Mouse (Mus musculus): ENCODE data around the gene Scn2b. TPM values are rescaled to one million over a fixed set of nuclear protein-coding genes. Genes with fewer than 3 reads are reported as not detected.

The Scn2b gene
- total RNA-seq (2021) = 100 to 1,000 TPM; 251 to 273 TPM

DNA sequence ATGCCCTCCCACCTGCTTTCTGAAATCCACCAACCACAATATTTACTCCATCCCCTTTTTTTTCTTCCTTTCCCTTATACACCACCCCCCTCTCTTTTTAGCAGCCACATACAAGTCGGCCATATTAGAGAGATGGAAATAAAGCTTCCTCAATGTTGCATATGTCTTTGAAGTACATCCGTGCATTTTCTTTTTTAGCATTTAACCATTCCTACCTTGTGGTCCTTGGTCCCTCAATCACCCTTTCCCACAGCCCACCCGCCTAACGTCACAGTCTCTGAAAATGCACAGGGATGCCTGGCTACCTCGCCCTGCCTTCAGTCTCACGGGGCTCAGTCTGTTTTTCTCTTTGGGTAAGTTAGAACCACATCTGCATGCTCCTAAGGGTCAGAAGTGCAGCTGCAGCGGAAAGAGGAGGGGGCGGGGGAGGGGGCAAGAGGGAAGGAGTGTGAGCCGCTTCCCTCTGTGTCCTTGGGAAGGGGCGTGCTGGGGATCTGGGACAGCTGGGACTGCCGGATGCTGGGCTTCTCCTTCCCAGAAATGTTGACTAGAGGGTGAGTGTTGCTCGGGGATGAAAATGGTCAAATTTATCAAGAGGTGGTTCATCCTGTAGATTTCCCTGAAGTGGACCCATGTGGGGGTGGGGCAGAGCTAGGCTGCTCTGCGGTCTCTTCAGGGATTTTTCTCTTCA, at the start of gene Scn2b:
Gene Scn2b (plus strand): TSS at position 42 of the 691 bp plus-strand sequence.
- peak in 1 of 2 experiments; percentile 30 for DNase-seq (ENCODE audit: low spot score in 2 of 2)
- intact Hi-C loops (cut with DNase I) = loop anchor here (5.0 kb wide), 1 partner anchor 61 kb away; the partner anchor contains the start of gene Mpzl3

DNA sequence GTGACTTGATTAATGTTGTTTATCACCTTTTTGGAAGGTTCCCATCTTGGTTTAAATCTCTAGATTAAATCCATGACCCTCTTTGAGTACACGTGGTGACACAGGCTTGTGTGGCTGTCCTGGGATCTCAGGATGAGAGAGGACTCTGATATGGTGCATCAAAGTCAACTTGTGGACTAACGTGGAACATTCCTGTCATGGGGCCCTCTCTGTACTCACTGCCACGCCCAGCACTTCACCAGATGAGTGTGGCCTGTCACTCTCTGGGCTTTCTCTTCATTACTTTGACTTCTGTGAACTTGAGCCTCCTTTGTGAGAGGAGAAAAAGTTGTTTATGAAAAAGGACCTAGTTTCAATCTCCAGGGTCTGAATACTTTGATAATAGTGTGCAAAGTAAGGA, 45.8 kb upstream of the Scn2b start:
- no peak for DNase-seq (ENCODE audit: low spot score in 2 of 2)
- intact Hi-C loops (cut with DNase I) = no loop called here

DNA sequence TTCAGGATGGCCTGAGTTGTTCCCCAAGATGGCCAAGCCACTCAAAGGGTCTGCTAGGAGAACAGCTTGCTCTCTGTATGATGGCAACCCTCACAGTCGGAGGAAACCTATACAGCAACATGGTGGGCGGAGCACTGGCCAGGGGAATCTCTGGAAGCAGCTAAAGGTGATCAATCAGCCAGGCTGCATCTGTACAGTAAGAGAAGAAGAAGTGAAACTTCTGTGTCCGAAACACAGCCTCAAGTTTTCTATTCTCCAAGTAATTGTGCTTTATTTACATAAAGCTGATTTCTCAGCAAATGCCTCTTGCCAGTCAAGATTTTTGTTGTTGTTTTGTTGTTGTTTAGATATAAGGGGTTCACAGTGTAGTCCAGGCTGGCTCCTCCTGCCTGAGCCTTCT, 39.7 kb upstream of the Scn2b start:
- intact Hi-C loops (cut with DNase I) = no loop called here

DNA sequence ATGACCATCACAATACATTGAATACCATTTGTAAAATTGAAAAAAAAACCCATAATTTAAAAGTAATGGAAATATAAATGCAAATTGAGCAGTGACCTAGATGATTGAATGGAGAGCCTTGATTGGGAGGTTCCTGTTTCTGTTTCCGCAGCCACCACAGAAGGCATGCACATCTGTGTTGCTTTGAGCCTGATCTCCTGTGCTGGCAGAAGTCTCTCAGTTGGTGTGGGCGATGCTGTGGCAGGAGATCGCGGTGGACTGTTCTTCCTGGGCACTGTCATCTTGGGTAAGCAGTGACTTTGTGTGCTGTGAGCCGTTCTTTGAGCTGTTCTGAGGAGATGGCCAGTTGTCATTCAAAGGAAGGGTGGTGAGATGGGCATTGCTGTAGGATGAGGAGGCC, 38.6 kb upstream of the Scn2b start, which contains the start of gene Jaml:
Gene Jaml (plus strand): TSS at position 173 of the 400 bp plus-strand sequence.
- intact Hi-C loops (cut with DNase I) = no loop called here

More for the DNA sequence above, 39.7 kb upstream of the Scn2b start:
- DNase-seq (ENCODE audit: low spot score in 2 of 2) = no peak

DNA sequence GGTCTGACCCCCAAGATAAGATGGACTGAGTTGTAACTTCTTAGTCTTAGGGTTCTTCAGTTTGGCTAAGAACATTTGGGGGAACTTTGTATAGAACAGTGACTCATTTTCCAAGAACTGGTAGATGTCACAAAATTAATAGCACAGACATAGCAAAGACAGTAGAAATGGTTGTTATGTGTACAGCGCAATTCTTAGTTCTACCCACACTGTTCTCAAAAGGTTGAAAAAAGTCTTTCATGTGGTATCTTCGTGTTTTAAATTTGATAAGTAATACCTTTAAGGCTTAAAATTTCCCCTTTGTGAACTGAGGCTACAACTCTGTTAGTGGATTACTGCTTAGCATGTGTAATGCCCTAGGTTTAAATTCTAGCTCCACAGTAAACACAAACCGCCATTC, 34.5 kb upstream of the Scn2b start:
- intact Hi-C loops (cut with DNase I) = no loop called here
- no peak for DNase-seq (ENCODE audit: low spot score in 2 of 2)

More for the DNA sequence above, 38.6 kb upstream of the Scn2b start, which contains the start of gene Jaml:
- DNase-seq (ENCODE audit: low spot score in 2 of 2) = no peak

DNA sequence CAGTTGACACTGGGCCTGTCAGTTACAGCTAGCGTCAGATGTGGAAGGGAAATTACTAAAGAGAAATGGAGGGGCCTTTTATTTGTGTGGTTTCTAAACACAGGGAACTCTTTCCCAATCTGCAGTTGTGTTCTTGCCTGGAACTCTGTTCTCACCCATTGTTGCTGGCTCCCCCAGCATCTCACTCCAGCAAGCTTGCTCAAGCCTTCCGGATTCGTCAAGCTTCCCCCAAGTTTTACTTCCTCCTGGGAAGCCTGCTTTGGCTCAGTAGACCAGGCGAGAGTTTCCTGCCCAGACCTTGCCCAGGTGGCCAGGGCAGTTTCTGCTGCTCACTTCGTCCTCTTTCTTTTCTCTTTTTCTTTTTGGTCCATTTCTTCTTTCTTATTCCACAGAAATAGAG, 33.0 kb upstream of the Scn2b start:
- intact Hi-C loops (cut with DNase I) = no loop called here
- DNase-seq (ENCODE audit: low spot score in 2 of 2) = no peak

DNA sequence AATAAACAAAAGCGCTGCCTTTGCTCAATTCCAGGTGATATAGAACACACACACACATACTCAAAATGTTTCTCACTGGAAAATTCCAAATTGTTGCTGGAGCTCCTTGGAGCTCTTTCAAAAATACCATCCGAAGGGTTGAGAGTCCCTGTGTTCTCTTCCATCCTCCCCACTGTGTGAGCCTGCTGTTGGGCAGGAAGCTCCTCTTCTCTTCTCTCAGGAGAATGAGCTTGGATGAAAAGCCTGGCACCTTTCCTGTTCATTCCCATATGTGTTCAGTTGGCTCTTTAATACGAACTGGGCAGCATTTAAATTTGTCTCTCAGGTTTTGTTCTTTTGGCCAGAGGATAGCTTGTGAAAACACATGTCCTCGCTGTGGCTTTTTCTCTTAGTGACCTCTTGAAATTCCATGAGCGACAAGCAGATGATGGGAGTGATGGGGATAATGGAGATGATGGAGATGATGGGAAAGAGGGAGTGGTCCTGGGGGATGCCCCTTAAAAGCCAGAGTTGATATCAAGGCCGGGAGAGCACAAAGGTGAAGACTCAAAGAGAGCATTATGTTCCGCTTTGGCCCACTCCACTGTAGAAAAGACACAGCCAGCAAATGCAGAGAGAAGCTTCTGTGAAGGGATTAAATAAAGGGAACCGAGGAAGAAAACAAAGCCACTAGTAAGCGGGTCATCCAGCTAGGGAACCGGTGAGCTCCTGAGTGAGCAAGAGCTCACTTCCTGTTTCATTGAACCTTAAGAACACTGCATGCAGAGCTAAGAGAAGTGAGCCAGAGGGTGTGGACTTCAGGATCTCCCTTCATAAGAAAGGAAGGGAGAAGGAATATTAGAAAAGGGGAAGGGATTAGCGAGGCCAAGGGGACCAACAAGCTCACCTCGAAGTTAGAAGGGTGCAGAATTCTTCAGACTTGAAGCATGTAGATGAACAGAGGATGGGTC, 31.6 kb upstream of the Scn2b start:
- intact Hi-C loops (cut with DNase I) = no loop called here
- no peak for DNase-seq (ENCODE audit: low spot score in 2 of 2)

DNA sequence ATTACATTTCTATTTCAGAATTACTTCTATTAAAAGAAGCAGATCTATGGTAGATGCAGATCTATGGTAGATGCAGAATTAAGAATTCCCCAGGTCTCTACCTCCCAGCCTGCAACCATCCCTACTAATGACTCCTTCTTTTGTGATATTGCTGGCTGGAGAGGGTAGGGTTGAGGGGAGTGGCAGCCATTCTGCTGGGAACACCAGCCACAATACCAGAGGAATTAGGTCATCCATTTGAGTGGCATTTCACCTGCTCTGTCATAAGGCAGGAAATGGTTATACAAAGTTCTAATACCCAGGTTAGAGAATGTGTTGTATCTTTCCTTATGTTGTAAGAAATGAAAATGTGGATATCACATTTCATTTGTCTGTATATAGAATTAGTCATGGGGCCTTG, 29.5 kb upstream of the Scn2b start:
- DNase-seq (ENCODE audit: low spot score in 2 of 2) = no peak
- intact Hi-C loops (cut with DNase I) = no loop called here

DNA sequence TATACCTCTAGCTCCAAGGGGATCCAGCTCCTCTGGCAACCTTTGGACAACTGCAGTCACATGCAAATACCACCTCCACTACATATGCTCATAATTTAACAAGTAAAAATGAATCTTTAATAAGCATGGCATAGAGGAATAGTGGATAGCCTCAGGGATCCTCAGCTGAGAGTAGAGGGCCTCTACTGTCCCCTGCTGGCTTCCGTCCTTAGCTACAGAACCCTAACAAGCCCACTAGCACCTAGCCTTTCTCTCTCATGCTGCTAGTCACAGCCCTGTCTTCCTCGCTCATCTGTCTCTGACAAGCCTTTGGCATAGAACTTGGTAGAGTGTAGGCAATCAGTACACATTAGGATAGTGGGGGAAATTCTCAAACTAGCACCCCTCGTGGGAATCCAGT, 26.8 kb upstream of the Scn2b start:
- DNase-seq (ENCODE audit: low spot score in 2 of 2) = no peak
- intact Hi-C loops (cut with DNase I) = no loop called here

DNA sequence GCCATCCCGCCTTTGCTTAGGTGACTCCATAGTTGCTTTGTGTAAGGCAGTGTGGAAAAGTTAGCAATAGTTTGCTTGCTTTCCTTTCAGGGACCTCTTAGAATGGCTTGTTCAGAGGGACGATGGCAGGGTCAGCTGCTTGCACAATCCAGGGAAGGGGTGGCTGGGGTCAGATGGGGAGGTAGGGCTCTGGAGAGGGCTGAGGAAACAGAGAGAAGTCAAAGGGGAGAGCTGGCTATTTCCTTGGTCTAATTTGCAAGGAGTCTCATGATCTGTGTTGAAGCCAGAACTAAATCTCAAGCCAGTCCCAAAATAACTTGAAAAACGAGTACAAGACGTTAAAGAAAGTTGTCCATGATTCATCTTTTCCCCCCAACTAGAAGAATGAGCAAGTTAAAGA, 24.9 kb upstream of the Scn2b start:
- intact Hi-C loops (cut with DNase I) = no loop called here
- DNase-seq (ENCODE audit: low spot score in 2 of 2) = no peak

DNA sequence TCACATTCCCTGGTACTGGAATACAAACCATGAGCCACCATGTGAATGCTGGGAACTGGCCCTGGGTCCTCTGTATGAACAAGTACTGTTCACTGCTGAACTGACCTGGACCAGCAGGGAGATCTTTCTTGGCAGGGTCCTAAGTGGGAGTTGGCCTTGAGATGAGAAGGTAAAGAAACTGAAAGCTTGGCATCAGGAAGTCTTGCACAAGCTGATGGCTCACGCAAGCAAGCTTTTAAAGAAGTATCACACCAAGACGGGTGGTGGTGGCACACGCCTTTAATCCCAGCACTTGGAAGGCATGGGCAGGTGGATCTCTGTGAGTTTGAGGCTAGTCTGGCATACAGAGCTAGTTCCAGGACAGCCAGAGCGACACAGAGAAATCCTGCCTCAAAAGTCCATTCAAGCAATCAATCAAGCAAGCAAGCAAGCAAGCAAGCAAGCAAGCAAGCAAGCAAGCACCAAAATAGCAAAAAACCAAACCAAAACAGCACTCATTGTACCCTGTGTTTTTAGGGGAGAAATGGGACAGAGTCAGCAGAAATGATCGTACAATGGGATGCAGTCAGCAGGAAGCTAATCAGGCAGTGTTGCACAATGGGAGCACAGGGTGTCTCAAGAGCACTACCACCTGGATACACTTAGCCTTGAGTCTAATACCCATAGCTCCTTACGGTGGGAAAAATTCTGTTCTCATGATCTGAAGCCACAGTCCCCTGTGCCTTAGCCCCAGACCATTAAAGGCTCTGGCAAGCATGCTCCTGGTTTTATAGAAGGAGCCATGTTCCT, 22.2 kb upstream of the Scn2b start:
- no peak for DNase-seq (ENCODE audit: low spot score in 2 of 2)
- intact Hi-C loops (cut with DNase I) = no loop called here

DNA sequence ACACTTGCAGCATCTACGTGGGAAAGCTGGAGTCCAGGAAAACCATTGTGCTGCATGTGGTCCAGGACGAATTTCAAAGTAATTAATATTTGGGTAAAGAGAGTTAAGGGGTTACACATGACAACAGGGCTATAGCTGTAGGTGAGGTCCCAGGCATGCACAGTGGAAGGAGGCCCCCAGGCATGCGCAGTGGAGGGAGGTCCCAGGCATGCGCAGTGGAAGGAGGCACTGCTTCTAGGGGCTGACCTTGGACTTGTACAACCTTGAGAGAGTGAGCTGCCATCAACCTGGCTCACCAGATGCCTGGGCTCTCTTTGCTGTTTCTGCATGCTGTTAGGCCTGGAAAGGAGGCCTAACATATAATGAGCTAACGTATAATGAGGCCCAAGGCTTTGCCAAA, 19.7 kb upstream of the Scn2b start:
- intact Hi-C loops (cut with DNase I) = no loop called here
- no peak for DNase-seq (ENCODE audit: low spot score in 2 of 2)

DNA sequence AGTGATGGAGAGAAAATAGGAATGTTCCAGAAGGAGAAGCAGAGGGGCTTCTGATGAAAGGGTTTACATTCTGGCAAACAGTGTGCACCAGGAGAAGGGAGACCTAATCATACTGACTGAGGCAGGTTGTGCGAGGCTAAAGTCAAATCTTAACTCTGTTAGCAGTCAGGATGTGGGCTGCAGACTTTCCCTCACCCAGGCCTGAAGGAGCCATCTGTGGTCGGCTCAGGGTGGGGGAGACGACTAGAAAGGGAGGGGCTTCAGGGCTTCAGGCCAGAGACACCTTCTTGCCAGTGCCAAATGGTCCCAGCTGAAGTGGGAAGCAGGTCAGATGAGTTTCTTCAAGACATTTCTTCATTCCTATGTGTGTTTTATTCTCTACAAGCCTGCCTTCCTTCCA, 19.2 kb upstream of the Scn2b start:
- no peak for DNase-seq (ENCODE audit: low spot score in 2 of 2)
- intact Hi-C loops (cut with DNase I) = no loop called here

DNA sequence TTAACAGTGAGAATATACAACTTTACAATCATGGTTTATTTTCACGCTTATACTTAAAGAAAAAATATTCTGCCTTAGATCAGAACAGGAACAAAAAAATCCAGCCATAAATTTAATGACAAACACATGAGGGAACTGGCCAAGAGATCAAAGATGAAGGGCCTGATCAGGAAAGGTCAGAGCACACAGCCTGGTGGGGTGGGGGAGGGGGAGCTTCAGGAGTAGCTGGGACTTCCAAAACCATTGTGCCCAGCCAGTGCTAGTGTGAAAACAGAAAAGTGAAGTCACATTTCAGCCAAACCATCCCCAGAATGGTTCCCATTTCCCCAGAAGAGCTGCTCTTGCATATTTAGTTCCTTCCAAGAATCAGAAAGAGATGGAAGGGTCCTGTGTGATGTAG, 15.1 kb upstream of the Scn2b start:
- intact Hi-C loops (cut with DNase I) = no loop called here

DNA sequence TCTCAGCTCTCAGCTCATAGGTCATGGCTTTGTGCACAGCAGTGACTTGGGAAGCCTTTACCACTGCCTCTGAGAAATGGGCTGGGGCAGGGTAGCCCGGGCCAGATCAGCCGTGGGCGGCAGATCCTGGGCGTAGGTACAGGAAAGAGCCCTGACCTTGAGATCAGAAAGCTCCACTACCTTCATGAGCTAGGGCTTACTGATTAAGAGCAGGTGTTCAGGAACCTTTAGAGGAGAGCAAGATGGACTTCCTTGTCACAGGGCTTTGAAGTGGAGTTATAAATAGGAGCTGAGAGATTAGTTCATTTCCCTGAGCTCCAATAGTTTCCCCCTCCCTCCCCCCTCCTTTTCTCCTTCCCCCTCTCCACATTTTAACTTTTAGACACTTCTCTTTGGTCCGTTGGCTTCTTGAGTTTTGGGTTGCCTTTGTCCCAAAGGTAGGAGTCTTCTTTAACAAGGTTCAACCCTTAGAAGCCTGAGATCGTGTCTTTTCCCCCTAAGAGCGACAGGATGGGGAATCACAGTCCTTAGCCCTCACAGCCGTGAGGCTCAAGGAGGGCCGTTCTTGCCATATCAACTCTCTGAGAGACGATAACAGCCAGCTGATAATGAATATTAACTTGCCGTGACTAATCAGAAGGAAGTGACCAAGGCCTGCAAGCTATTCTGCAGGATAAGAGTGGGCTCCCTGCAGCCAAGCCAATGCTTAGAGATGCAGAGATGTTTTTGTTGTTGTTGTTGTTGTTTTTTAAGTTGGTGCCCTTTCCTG, 14.2 kb upstream of the Scn2b start:
- intact Hi-C loops (cut with DNase I) = no loop called here
- DNase-seq (ENCODE audit: low spot score in 2 of 2) = no peak

More for the DNA sequence above, 15.1 kb upstream of the Scn2b start:
- DNase-seq (ENCODE audit: low spot score in 2 of 2) = no peak

DNA sequence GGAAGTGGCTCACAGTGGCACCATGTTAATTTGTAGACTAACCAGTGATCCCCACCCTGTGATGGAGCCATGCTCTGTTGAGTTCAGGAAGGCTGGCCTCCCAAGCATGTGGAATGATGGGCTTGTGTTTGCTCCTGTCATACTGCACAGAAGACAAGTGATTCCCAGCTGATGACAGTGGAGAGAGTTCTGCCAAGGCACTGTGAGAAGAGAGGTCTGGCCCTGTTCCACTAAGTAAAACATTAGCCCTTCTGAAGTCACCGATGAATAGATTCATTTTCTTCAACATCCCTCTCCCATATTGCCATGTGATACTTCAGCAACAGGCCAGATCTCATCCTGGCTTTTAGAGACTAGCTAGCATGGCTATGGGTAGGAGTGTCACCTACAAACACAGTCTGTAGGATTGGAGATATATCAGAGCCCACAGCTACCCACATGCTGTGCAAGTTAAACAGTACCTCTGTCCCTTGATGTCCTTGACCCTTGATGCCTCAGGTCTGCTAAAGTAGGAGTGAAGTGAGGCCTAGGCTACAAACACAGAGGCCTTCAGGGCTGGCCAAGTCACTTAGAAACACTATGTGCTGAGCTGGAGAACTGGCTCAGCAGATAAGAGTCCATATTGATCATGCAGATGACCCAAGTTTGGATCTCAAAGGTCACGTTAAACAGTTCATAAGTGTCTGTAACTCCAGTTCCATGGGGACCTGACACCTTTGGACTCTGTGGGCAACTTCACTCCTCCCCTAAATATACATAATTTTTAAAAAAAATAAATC, 11.8 kb upstream of the Scn2b start:
- intact Hi-C loops (cut with DNase I) = no loop called here
- DNase-seq (ENCODE audit: low spot score in 2 of 2) = no peak

DNA sequence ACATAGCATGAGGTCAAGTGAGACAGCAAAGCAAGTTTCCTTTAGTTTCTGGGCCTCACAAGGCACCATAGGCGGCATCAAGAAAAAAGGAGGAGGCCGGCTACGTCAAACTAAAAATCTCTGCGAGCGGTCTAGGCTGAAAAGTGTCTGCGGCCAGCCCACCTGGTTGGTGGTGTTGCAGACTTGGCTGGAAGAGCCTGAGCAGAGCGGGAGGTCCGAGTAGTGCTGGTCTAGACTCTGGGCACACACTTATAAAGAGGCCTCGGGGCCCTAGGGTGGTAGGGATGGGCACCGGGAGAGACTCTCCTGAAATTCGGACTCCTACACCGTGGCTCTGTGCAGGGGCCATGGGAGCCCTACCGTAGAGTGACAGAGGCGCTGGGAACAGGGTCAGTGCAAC, 1.9 kb upstream of the Scn2b start:
- peak; percentile 76 to 78 for DNase-seq (ENCODE audit: low spot score in 2 of 2)
- intact Hi-C loops (cut with DNase I) = loop anchor here (5.0 kb wide), 1 partner anchor 58 kb away; the partner anchor contains the start of gene Mpzl3

DNA sequence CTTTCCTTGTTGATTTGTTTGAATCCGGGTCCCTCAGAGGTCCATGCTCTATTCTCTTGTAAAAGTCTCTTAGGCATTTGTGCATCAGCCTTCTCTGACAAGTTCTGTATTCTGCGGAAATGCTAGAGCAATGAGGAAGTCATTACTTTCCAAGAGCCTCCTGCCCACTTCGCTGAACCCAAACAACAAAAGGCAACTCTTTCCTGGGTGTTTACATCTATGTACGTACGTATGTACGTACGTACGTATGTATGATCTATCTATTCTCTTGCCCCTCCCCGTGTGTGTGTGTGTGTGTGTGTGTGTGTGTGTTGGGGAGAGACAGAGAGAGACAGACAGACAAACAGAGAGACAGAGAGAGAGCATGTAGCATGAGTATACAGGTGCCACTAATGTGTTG, 763 bp upstream of the Scn2b start:
- DNase-seq (ENCODE audit: low spot score in 2 of 2) = no peak
- intact Hi-C loops (cut with DNase I) = loop anchor here (5.0 kb wide), 1 partner anchor 60 kb away; the partner anchor contains the start of gene Mpzl3

Data from left cerebral cortex, postnatal 36 days (tissue).